Mouse (Mus musculus) layer of hippocampus, adult 2 months (tissue): Measurements from ENCODE around the gene Arl8b. TPM values are rescaled to one million over a fixed set of nuclear protein-coding genes. Genes with fewer than 3 reads are reported as not detected.

Experiments
- DNase-seq, 2 experiments: peaks; one replicate each; pipeline ENCODE4 v3.0.0; 2022; ENCODE audit warnings: low spot score in 2 of 2
- H3K27ac ChIP-seq: fragments of 200-600 bp; 2 replicates; pipeline ENCODE4 v1.8.1; 2022
- H3K4me3 ChIP-seq: fragments of 200-600 bp; 2 replicates; pipeline ENCODE4 v1.8.1; 2022; ENCODE audit warnings: mild to moderate bottlenecking
- CTCF ChIP-seq: fragments of 200-600 bp; conservative IDR thresholded peaks from 2 replicates; pipeline ENCODE4 v1.8.1; 2022; ENCODE audit warnings: antibody characterized with exemption, mild to moderate bottlenecking, moderate library complexity
- total RNA-seq, 2 experiments: library from RNA; stranded (reverse); gene quantifications; 2 replicates each; pipeline ENCODE4 v1.2.3; 2021

Gene Arl8b
- total RNA-seq, 2 experiments from 2014 or later: 202 to 216 TPM

- H3K4me3 ChIP-seq: no peak overlapping the region
- no peak for TF ChIP-seq CTCF
- H3K27ac ChIP-seq: no peak overlapping the region
- DNase-seq: no peak
Measured at GRCm38 (mm10) chr6:108805194-108805593, 22.3 kb downstream of the Arl8b start.

- no peak for DNase-seq
- no peak for TF ChIP-seq CTCF
- H3K27ac ChIP-seq: no peak overlapping the region
Measured at GRCm38 (mm10) chr6:108805871-108806270, 23.0 kb downstream of the Arl8b start.

DNA sequence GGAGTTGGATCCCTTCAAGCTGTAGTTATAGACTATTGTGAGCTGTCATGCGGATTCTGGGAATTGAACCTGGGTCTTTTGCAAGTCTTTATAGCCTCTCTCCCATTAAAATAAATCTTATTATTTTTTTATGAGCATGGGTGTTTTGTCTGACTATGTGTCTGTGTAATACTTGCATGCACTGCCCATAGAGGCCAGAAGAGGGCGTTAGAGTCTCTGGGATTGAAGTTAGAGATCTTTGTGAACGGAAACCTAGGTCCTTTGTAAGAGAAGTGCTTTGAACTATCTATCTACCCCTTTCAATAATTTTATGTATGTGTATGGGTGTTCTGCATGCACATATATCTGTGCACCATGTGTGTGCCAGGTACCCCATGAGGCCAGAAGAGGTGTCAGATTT, 24.5 kb downstream of the Arl8b start:
- DNase-seq: no peak
- TF ChIP-seq CTCF: peak; percentile 66
- Histone ChIP-seq H3K27ac (no peak overlapping the region), H3K4me3 (no peak overlapping the region)

More at GRCm38 (mm10) chr6:108805871-108806270, 23.0 kb downstream of the Arl8b start:
- no peak overlapping the region for H3K4me3 ChIP-seq

DNA sequence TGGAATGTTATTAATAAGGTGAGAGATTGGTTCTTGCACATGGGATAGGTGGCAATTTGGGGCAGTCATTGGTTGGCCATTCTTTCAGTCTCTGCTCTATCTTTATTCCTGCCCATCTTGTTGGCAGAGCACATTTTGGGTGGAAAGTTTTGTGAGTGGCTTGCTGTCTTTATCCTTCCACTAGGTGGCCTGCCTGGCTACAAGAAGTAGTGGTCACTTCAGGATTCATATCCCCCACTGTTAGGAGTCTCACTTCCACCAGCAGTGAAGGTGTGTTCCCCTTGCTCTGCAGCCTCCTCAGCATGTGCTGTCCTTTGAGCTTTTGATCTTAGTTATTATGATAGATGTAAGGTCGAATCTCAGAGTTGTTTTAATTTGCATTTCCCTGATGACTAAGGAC, 25.9 kb downstream of the Arl8b start:
- TF ChIP-seq CTCF: peak; percentile 61
- DNase-seq: no peak
- H3K4me3 ChIP-seq: no peak overlapping the region
- no peak overlapping the region for H3K27ac ChIP-seq

- TF ChIP-seq CTCF: no peak
- DNase-seq: no peak
Measured at GRCm38 (mm10) chr6:108810237-108810636, 27.3 kb downstream of the Arl8b start.

DNA sequence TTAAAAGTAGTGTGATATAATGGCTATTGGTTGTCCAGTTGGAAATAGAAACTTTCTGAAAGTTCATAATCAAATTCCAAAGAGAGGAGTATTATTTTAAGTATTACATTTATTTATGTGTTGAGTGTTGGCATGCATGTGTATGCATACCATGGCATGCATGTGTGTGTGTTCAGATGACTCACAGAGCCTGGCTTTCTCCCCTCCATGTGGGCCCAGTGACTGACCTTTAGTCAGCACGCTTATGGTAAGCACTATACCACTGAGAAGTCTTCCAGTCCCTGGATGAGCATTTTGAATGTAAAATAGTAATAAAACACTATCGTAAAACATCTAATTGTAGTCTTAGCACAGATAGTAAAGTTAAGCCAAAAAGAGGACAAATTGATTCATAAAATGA, 29.2 kb downstream of the Arl8b start:
- Histone ChIP-seq H3K4me3 (no peak overlapping the region), H3K27ac (no peak overlapping the region)
- TF ChIP-seq CTCF: no peak
- no peak for DNase-seq

More at GRCm38 (mm10) chr6:108810237-108810636, 27.3 kb downstream of the Arl8b start:
- no peak overlapping the region for H3K27ac ChIP-seq
- no peak overlapping the region for H3K4me3 ChIP-seq

DNA sequence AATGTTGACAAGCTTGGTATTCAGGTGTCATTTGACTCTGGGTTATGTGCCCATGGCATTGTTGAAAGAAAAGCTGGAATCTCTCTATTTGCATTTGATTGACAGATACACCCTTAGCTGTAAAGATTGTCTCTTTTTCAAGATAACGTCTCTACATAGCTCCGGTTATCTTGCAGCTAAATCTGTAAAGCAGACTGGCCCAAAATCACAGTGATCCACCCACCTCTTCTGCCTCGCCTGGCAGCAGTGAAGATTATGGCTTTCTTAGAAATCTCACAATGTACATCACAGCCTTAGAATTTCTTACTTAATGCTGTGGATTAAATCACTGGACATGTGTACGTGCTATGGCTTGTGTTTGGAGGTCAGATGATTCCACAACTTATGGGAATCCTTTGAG, 34.6 kb downstream of the Arl8b start:
- Histone ChIP-seq H3K4me3 (no peak overlapping the region), H3K27ac (no peak overlapping the region)
- no peak for TF ChIP-seq CTCF
- no peak for DNase-seq

- Histone ChIP-seq H3K27ac (peak overlapping the region; percentile 37), H3K4me3 (no peak overlapping the region)
- DNase-seq: no peak
- no peak for TF ChIP-seq CTCF
Measured at GRCm38 (mm10) chr6:108824816-108825545, 42.1 kb downstream of the Arl8b start.

DNA sequence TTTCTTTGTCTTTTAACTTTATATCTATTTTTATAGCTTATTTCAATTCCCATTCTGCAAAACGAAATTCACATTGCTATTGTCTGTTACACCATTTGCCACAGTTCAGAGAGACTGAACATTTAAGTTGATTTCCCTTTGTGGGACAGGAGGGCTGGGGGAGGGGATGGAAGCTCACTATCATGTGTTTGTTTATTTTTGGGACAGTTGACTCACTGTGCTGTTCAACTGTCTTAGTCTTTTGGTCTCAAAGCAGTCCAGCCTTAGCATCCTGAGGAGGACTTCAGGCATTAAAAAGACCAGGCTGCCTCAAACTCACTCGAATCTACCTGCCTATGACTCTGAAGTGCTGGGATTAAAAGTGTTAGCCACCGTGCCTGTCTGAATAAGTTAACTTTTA, 43.2 kb downstream of the Arl8b start:
- no peak for TF ChIP-seq CTCF
- DNase-seq: no peak
- peak overlapping the region; percentile 37 for H3K27ac ChIP-seq
- H3K4me3 ChIP-seq: no peak overlapping the region

- peak overlapping the region; percentile 59 for H3K27ac ChIP-seq
- H3K4me3 ChIP-seq: peak overlapping the region; percentile 86
- TF ChIP-seq CTCF: no peak
- no peak for DNase-seq
Measured at GRCm38 (mm10) chr6:108827336-108827920, 44.5 kb downstream of the Arl8b start.

GRCm38 (mm10) chr6:108828234-108828868, 45.5 kb downstream of the Arl8b start, which contains the start of gene Edem1:
Gene Edem1, plus strand, starts transcription at chr6:108828641.
- no peak; the same call in 1 of the 2 replicates for TF ChIP-seq CTCF
- DNase-seq: peak; percentile 94
- Histone ChIP-seq H3K4me3 (peak within 1 kb of the TSS; percentile 86), H3K27ac (peak within 1 kb of the TSS; percentile 91)

DNA sequence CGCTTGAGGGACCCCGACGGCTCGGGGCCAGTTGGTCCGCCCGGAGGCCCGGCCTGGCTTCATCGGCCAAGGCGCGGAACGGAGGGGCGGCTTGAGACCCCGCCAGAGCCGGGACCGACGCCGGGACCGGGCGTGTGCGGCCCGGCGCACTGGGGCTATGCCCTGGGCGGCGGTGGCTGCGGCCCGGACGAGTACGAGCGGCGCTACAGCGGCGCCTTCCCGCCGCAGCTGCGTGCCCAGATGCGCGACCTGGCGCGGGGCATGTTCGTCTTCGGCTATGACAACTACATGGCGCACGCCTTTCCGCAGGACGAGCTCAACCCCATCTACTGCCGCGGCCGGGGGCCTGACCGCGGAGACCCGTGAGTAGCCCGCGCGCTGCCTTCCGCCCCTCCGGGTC, 46.0 kb downstream of the Arl8b start:
- Histone ChIP-seq H3K27ac (peak overlapping the region; percentile 91), H3K4me3 (peak overlapping the region; percentile 86)
- DNase-seq: peak in 1 of 2 experiments; percentile 41
- no peak for TF ChIP-seq CTCF
